Mouse (Mus musculus): ENCODE data around the gene Gm20517.
"Not testable (repeated sequence)": the region's sequence is repeated elsewhere in the genome, so short reads cannot be mapped to it uniquely, and the experiment has no call there.

The Gm20517 gene

GRCm38 (mm10) chr17:47596839-47597164 lies 14.6 kb upstream of the Gm20517 start:
- DNase-seq (ENCODE audit: low read depth, low spot score): no peak

- DNase-seq (ENCODE audit: low read depth, low spot score): no peak
These were observed 14.1 kb upstream of the Gm20517 start for GRCm38 (mm10) chr17:47597261-47597660.

GRCm38 (mm10) chr17:47597838-47598579 lies 13.4 kb upstream of the Gm20517 start:
- DNase-seq (ENCODE audit: low read depth, low spot score): no peak

GRCm38 (mm10) chr17:47598580-47599304 lies 12.6 kb upstream of the Gm20517 start:
- DNase-seq (ENCODE audit: low read depth, low spot score): not testable (repeated sequence)

- no peak for DNase-seq (ENCODE audit: low read depth, low spot score)
These were observed 11.7 kb upstream of the Gm20517 start for GRCm38 (mm10) chr17:47599511-47600297.

GRCm38 (mm10) chr17:47600601-47601388 lies 10.6 kb upstream of the Gm20517 start:
- no peak for DNase-seq (ENCODE audit: low read depth, low spot score)

GRCm38 (mm10) chr17:47601389-47601755 lies 10.0 kb upstream of the Gm20517 start:
- DNase-seq (ENCODE audit: low read depth, low spot score): no peak

- DNase-seq (ENCODE audit: low read depth, low spot score): no peak
These were observed 9.1 kb upstream of the Gm20517 start for GRCm38 (mm10) chr17:47602289-47602688.

- no peak for DNase-seq (ENCODE audit: low read depth, low spot score)
These were observed 5.2 kb upstream of the Gm20517 start for GRCm38 (mm10) chr17:47606220-47606619.

- no peak for DNase-seq (ENCODE audit: low read depth, low spot score)
These were observed 2.2 kb upstream of the Gm20517 start for GRCm38 (mm10) chr17:47609182-47609581.

- DNase-seq (ENCODE audit: low read depth, low spot score): no peak
These were observed 233 bp downstream of the Gm20517 start for GRCm38 (mm10) chr17:47611661-47611982.

GRCm38 (mm10) chr17:47614018-47614417 lies 2.6 kb downstream of the Gm20517 start:
- no peak for DNase-seq (ENCODE audit: low read depth, low spot score)

GRCm38 (mm10) chr17:47616119-47616518 lies 4.7 kb downstream of the Gm20517 start:
- DNase-seq (ENCODE audit: low read depth, low spot score): no peak

- DNase-seq (ENCODE audit: low read depth, low spot score): no peak
These were observed 5.3 kb downstream of the Gm20517 start for GRCm38 (mm10) chr17:47616652-47617051.

- DNase-seq (ENCODE audit: low read depth, low spot score): no peak
These were observed 6.4 kb downstream of the Gm20517 start for GRCm38 (mm10) chr17:47617605-47618307.

GRCm38 (mm10) chr17:47618556-47619311 lies 7.3 kb downstream of the Gm20517 start:
- DNase-seq (ENCODE audit: low read depth, low spot score): no peak

- no peak for DNase-seq (ENCODE audit: low read depth, low spot score)
These were observed 11.6 kb downstream of the Gm20517 start for GRCm38 (mm10) chr17:47622912-47623554.

- not testable (repeated sequence) for DNase-seq (ENCODE audit: low read depth, low spot score)
These were observed 13.2 kb downstream of the Gm20517 start for GRCm38 (mm10) chr17:47624572-47624971.

- DNase-seq (ENCODE audit: low read depth, low spot score): no peak
These were observed 13.7 kb downstream of the Gm20517 start for GRCm38 (mm10) chr17:47625088-47625487.

GRCm38 (mm10) chr17:47626031-47626430 lies 14.6 kb downstream of the Gm20517 start:
- no peak for DNase-seq (ENCODE audit: low read depth, low spot score)
